Mouse (Mus musculus): ENCODE measurements around the gene Nup85. TPM values are rescaled to one million over a fixed set of nuclear protein-coding genes. Genes with fewer than 3 reads are reported as not detected.

Nup85 gene
- polyA plus RNA-seq, 1 experiment, result not detected

DNA sequence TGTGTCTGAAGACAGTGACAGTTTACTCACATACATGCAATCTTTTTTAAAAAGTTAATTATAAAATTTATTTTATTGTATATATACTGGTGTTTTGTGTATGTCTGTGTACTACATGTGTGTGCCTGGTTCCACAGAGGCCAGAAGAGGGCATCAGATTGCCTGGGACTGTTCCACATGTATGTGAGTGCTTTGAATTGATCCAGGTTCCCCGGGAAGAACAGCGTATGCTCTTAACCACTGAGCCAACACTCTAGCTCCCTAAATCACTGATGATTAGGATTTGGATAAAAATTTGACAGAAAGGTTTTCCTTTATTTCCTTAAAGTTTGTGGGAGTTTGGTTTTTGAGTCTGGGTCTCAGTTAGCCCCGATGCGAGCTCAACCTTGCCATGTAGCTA lies 828 bp upstream of the Nup85 start:
- WGBS, result 42% methylated on average over 4 of the region's 4 CpGs
- TF ChIP-seq POLR2A (IDR thresholded peaks at IDR 0.05; ENCODE audit: insufficient read depth, low read depth, low read length), result no peak
- TF ChIP-seq CTCF (IDR thresholded peaks at IDR 0.05; ENCODE audit: insufficient read depth, low read depth, low read length), result no peak
- H3K27ac ChIP-seq (ENCODE audit: insufficient read depth, low read depth, low read length), result no peak overlapping the region
- H3K4me1 ChIP-seq (ENCODE audit: control insufficient read depth, insufficient read depth, low read length), result no peaks in the 10 kb centered on the region; the same call in 1 of the 2 replicates
- no peak overlapping the region for H3K4me3 ChIP-seq (ENCODE audit: insufficient read depth, low read depth, low read length)

- Histone ChIP-seq H3K4me1 (ENCODE audit: control insufficient read depth, insufficient read depth, low read length) (no peaks in the 10 kb centered on the region; the same call in 1 of the 2 replicates), H3K4me3 (ENCODE audit: insufficient read depth, low read depth, low read length) (peak overlapping the region; percentile 82), H3K27ac (ENCODE audit: insufficient read depth, low read depth, low read length) (no peak overlapping the region)
- TF ChIP-seq CTCF (IDR thresholded peaks at IDR 0.05; ENCODE audit: insufficient read depth, low read depth, low read length), result no peak
- TF ChIP-seq POLR2A (IDR thresholded peaks at IDR 0.05; ENCODE audit: insufficient read depth, low read depth, low read length), result no peak
- 14% methylated on average over 7 of the region's 7 CpGs for WGBS
Measured at GRCm38 (mm10) chr11:115564961-115565360, 727 bp downstream of the Nup85 start.

- H3K27ac ChIP-seq (ENCODE audit: insufficient read depth, low read depth, low read length), result no peak overlapping the region
- H3K4me1 ChIP-seq (ENCODE audit: control insufficient read depth, insufficient read depth, low read length), result no peaks in the 10 kb centered on the region
- TF ChIP-seq CTCF (IDR thresholded peaks at IDR 0.05; ENCODE audit: insufficient read depth, low read depth, low read length) (no peak), POLR2A (IDR thresholded peaks at IDR 0.05; ENCODE audit: insufficient read depth, low read depth, low read length) (no peak)
- H3K4me3 ChIP-seq (ENCODE audit: insufficient read depth, low read depth, low read length), result no peak overlapping the region
Measured at GRCm38 (mm10) chr11:115579080-115579479, 14.8 kb downstream of the Nup85 start.

DNA sequence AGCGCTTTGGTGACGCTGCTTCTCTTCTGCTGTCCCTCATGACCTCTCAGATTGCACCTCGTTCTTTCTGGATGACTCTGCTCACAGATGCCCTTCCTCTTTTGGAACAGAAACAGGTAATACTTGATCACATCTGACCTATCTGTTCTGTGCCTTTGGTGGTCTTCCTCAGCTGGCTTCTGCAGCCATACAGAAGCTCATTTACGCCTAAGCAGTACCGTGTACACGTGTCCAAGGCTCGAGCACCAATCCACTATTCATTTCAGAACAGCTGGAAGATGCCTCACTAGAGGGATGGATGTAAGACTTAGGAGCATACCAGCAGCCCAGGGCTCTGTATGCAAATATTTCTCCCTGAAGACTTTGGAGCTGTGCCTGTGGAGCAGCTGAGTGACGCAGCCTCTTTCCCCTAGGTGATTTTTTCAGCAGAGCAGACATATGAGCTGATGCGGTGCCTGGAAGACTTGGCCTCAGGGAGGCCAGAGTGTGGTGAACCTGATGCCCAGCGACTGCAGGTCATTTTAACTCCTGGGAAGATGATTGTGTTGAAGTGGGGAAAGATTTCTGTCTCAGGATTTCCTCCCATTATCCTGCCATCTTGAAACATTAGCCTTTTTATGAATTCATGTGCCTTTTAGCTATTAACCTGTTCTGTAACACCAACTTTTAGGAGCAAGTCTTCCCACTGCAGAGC lies 18.8 kb downstream of the Nup85 start:
- TF ChIP-seq CTCF (IDR thresholded peaks at IDR 0.05; ENCODE audit: insufficient read depth, low read depth, low read length) (no peak), POLR2A (IDR thresholded peaks at IDR 0.05; ENCODE audit: insufficient read depth, low read depth, low read length) (no peak)
- 75% methylated on average over 10 of the region's 10 CpGs for WGBS
- H3K4me1 ChIP-seq (ENCODE audit: control insufficient read depth, insufficient read depth, low read length), result peaks cover 2% of the 10 kb centered on the region; the same call in 1 of the 2 replicates
- no peak overlapping the region for H3K4me3 ChIP-seq (ENCODE audit: insufficient read depth, low read depth, low read length)
- H3K27ac ChIP-seq (ENCODE audit: insufficient read depth, low read depth, low read length), result no peak overlapping the region

- no peak overlapping the region for H3K27ac ChIP-seq (ENCODE audit: insufficient read depth, low read depth, low read length)
- H3K4me1 ChIP-seq (ENCODE audit: control insufficient read depth, insufficient read depth, low read length), result peaks cover 4% of the 10 kb centered on the region; the same call in 1 of the 2 replicates
- 80% methylated on average over 10 of the region's 10 CpGs for WGBS
- H3K4me3 ChIP-seq (ENCODE audit: insufficient read depth, low read depth, low read length), result no peak overlapping the region
- no peak for TF ChIP-seq CTCF (IDR thresholded peaks at IDR 0.05; ENCODE audit: insufficient read depth, low read depth, low read length)
- no peak for TF ChIP-seq POLR2A (IDR thresholded peaks at IDR 0.05; ENCODE audit: insufficient read depth, low read depth, low read length)
Measured at GRCm38 (mm10) chr11:115584376-115585073, 20.3 kb downstream of the Nup85 start.

GRCm38 (mm10) chr11:115585573-115586100 lies 21.4 kb downstream of the Nup85 start:
- TF ChIP-seq CTCF (IDR thresholded peaks at IDR 0.05; ENCODE audit: insufficient read depth, low read depth, low read length), result no peak
- TF ChIP-seq POLR2A (IDR thresholded peaks at IDR 0.05; ENCODE audit: insufficient read depth, low read depth, low read length), result no peak
- WGBS, result 93% methylated on average over 7 of the region's 7 CpGs
- Histone ChIP-seq H3K4me3 (ENCODE audit: insufficient read depth, low read depth, low read length) (no peak overlapping the region), H3K4me1 (ENCODE audit: control insufficient read depth, insufficient read depth, low read length) (peaks cover 4% of the 10 kb centered on the region; the same call in 1 of the 2 replicates), H3K27ac (ENCODE audit: insufficient read depth, low read depth, low read length) (no peak overlapping the region)

- 89% methylated on average over 9 of the region's 9 CpGs for WGBS
- H3K27ac ChIP-seq (ENCODE audit: insufficient read depth, low read depth, low read length), result no peak overlapping the region
- TF ChIP-seq POLR2A (IDR thresholded peaks at IDR 0.05; ENCODE audit: insufficient read depth, low read depth, low read length) (no peak), CTCF (IDR thresholded peaks at IDR 0.05; ENCODE audit: insufficient read depth, low read depth, low read length) (no peak)
- H3K4me3 ChIP-seq (ENCODE audit: insufficient read depth, low read depth, low read length), result no peak overlapping the region
- H3K4me1 ChIP-seq (ENCODE audit: control insufficient read depth, insufficient read depth, low read length), result peaks cover 4% of the 10 kb centered on the region; the same call in 1 of the 2 replicates
Measured at GRCm38 (mm10) chr11:115586403-115586802, 22.2 kb downstream of the Nup85 start.

GRCm38 (mm10) chr11:115587984-115588383 lies 23.8 kb downstream of the Nup85 start:
- Histone ChIP-seq H3K27ac (ENCODE audit: insufficient read depth, low read depth, low read length) (no peak overlapping the region), H3K4me1 (ENCODE audit: control insufficient read depth, insufficient read depth, low read length) (peaks cover 4% of the 10 kb centered on the region; the same call in 1 of the 2 replicates), H3K4me3 (ENCODE audit: insufficient read depth, low read depth, low read length) (no peak overlapping the region)
- TF ChIP-seq CTCF (IDR thresholded peaks at IDR 0.05; ENCODE audit: insufficient read depth, low read depth, low read length) (no peak), POLR2A (IDR thresholded peaks at IDR 0.05; ENCODE audit: insufficient read depth, low read depth, low read length) (no peak)
- 77% methylated on average over 9 of the region's 9 CpGs for WGBS

GRCm38 (mm10) chr11:115590526-115591075 lies 26.4 kb downstream of the Nup85 start:
- H3K4me3 ChIP-seq (ENCODE audit: insufficient read depth, low read depth, low read length), result no peak overlapping the region
- peaks cover 4% of the 10 kb centered on the region; the same call in 1 of the 2 replicates for H3K4me1 ChIP-seq (ENCODE audit: control insufficient read depth, insufficient read depth, low read length)
- TF ChIP-seq POLR2A (IDR thresholded peaks at IDR 0.05; ENCODE audit: insufficient read depth, low read depth, low read length) (no peak), CTCF (IDR thresholded peaks at IDR 0.05; ENCODE audit: insufficient read depth, low read depth, low read length) (no peak)
- 79% methylated on average over 2 of the region's 2 CpGs for WGBS
- H3K27ac ChIP-seq (ENCODE audit: insufficient read depth, low read depth, low read length), result no peak overlapping the region

All from olfactory bulb, adult 2 months (tissue).